Mouse (Mus musculus) neural tube, embryonic 11.5 days (tissue): ENCODE data around the gene Tex38. TPM values are rescaled to one million over a fixed set of nuclear protein-coding genes. Genes with fewer than 3 reads are reported as not detected.

ENCODE experiments used
- ATAC-seq: fragments of 200-750 bp; cut with Nextera tagmentation; 2 replicates; pipeline ENCODE4 v1.8.0; 2017; ENCODE audit warnings: moderate number of reproducible peaks, mild to moderate bottlenecking, moderate TSS enrichment, moderate library complexity; ENCODE audit not compliant: insufficient read depth, low FRiP score, low TSS enrichment
- DNase-seq: peaks from one replicate; pipeline ENCODE4 v3.0.0-alpha.2; 2015; ENCODE audit warnings: low spot score
- H3K27ac ChIP-seq: fragments of 300-500 bp; sonication (generic); 2 replicates; pipeline ENCODE4 v1.5.1; 2014; ENCODE audit warnings: low read depth, mild to moderate bottlenecking, low read length
- H3K27me3 ChIP-seq: fragments of 300-500 bp; sonication (generic); 2 replicates; pipeline ENCODE4 v1.6.1; 2014; ENCODE audit warnings: mild to moderate bottlenecking, low read length, mixed read lengths; ENCODE audit not compliant: control insufficient read depth, insufficient read depth
- H3K36me3 ChIP-seq: fragments of 300-500 bp; sonication (generic); 2 replicates; pipeline ENCODE4 v1.6.1; 2014; ENCODE audit warnings: mild to moderate bottlenecking, low read length, moderate library complexity, mixed read lengths; ENCODE audit not compliant: control insufficient read depth, insufficient read depth
- H3K4me1 ChIP-seq: fragments of 300-500 bp; sonication (generic); 2 replicates; pipeline ENCODE4 v1.6.1; 2014; ENCODE audit warnings: low read length, mixed read lengths; ENCODE audit not compliant: control insufficient read depth, insufficient read depth
- H3K4me2 ChIP-seq: fragments of 300-500 bp; sonication (generic); 2 replicates; pipeline ENCODE4 v1.6.1; 2014; ENCODE audit warnings: low read depth, mild to moderate bottlenecking, moderate library complexity
- H3K4me3 ChIP-seq: fragments of 300-500 bp; sonication (generic); 2 replicates; pipeline ENCODE4 v1.5.1; 2014; ENCODE audit warnings: low read depth, low read length
- H3K9ac ChIP-seq: fragments of 300-500 bp; sonication (generic); 2 replicates; pipeline ENCODE4 v1.6.1; 2014; ENCODE audit warnings: mild to moderate bottlenecking, low read length
- H3K9me3 ChIP-seq: fragments of 300-500 bp; sonication (generic); 2 replicates; pipeline ENCODE4 v1.6.1; 2016; ENCODE audit warnings: low read length; ENCODE audit not compliant: control insufficient read depth
- WGBS: fragments of 180-500 bp; shearing (Covaris S2); extraction: QIAGEN DNeasy Blood & Tissue Kit; methylation state at CpG from one replicate; pipeline ENCODE4 v1.1.7; 2014; 5-methylcytosine and 5-hydroxymethylcytosine counted together
- polyA plus RNA-seq: library from polyadenylated mRNA; unstranded; fragments of >200 nt; fragmentation: Nextera tagmentation; extraction: Ambion mirVana; gene quantifications from 2 replicates; pipeline ENCODE4 v1.2.1, GENCODE M21; 2014

The Tex38 gene
- polyA plus RNA-seq, 1 experiment from 2014 or later: not detected

DNA sequence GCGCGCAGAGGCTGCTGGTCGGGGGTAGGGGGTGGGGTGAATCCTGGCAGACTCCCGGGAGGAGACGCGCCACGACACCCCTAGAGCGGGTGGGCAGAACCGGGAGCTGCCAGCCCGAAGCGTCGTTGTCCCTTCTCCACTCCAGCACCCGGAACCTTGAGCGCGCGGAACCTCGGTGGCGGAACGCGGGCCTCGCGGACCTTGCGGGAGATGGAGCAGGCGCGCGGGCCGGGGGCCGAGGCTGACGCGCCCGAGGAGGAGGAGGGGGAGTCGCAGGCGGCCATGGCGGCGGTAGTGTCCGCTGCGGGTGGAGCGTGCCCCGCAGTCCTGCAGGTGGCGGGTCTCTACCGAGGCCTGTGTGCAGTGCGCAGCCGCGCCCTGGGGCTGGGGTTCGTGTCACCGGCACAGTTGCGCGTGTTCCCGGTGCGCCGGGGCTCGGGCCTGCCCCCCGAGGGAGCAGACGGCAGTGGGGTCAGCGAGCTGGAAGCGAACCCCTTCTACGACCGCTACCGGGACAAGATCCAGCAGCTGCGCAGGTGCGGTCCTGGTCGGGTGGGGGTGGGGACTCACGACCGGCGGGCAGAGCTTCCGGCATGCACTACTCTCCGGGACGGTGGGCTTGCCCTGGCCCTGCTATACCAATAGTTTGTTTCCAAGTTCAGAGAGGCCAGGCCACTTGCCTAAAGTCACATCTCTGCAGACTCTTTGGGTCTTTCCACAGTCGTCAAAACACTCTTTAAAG is 4.1 kb upstream of the Tex38 start, which contains the start of gene Atpaf1:
Gene Atpaf1, plus strand, starts transcription at position 44 of the 742 bp plus-strand sequence.
- under 1% methylated on average over 58 of the region's 69 CpGs for WGBS

DNA sequence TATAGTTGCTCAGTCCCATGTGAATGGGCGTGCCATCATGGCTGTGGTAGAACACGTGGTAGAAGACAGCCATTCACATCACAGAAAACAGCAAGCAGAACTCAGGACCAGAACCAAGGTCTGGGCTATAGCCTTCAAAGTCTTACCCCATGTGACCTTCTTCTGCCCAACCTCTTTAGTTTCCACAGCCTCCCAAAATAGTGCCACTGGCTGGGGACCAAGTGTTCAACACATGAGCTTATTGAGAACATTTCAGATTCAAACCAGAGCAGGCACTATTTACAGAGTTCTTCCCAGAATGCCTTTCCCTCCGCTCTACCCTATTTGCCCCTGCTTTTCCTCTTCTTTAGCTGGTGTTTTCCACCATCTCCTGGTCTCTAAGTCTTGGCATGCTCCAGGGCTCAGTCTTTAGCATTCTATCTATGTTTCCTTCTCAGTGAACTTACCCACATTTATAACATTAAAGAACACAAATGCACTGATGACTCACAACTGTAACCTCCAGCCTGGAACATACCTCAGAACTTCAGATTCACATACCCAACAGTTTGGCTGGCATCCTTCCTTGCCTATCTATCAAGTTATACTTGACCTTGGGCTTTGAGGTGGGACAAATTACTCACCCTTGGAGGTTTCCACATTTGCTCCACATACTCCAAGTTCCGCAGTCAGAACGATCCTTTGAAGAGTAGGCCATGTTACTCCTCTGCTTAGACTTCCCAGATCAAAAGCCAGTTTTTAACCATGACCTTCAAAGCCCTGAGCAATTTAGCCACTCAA is 1.4 kb upstream of the Tex38 start:
- no peaks in the 10 kb centered on the region for H3K36me3 ChIP-seq

More for the DNA sequence above, 4.1 kb upstream of the Tex38 start, which contains the start of gene Atpaf1:
- peak within 1 kb of the TSS; percentile 57 for H3K4me2 ChIP-seq
- H3K9ac ChIP-seq: peak within 1 kb of the TSS; percentile 76
- H3K4me1 ChIP-seq: peaks cover 6% of the 10 kb centered on the region; the same call in 1 of the 2 replicates
- H3K27me3 ChIP-seq: no peaks in the 10 kb centered on the region
- peak; percentile 82 for DNase-seq
- H3K4me3 ChIP-seq: peak within 1 kb of the TSS; percentile 67
- H3K36me3 ChIP-seq: 0 out of 2 replicates have a peak, but pooled peaks cover 1% of the 10 kb centered on the region
- ATAC-seq: peak; percentile 89
- no peaks in the 10 kb centered on the region for H3K9me3 ChIP-seq
- H3K27ac ChIP-seq: no peak within 1 kb of the TSS

DNA sequence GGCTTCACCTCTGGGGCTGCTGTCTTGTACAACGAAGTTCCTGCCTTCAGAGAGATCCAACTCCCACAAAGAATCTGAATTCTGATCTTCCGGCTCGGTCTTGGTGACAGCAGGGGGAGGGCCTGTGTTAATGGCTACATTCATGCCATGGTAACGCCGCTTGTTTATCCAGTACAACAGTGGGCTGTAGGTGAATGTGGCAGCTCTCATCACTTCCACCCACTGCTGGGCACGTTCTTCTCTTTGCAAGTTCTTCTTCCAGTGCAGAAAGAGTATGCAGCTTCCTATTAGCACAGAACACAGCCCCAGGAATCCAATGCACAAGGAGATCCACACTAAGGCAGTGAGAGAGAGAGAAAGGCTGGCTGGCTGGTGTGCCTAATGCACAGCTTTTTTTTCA is 549 bp downstream of the Tex38 start:
- H3K36me3 ChIP-seq: no peaks in the 10 kb centered on the region; the same call in 1 of the 2 replicates
- H3K27me3 ChIP-seq: no peaks in the 10 kb centered on the region
- H3K4me1 ChIP-seq: peaks cover under 1% of the 10 kb centered on the region; the same call in 1 of the 2 replicates
- ATAC-seq (no peak), DNase-seq (no peak)
- H3K4me2 ChIP-seq: no peak overlapping the region
- WGBS: 48% methylated on average over 6 of the region's 6 CpGs
- H3K4me3 ChIP-seq: no peak overlapping the region
- H3K9ac ChIP-seq: no peak overlapping the region
- H3K9me3 ChIP-seq: no peaks in the 10 kb centered on the region
- no peak overlapping the region for H3K27ac ChIP-seq

More for the DNA sequence above, 1.4 kb upstream of the Tex38 start:
- no peak overlapping the region for H3K27ac ChIP-seq
- no peak overlapping the region for H3K9ac ChIP-seq
- no peaks in the 10 kb centered on the region for H3K27me3 ChIP-seq
- WGBS: 87% methylated on average over 5 of the region's 5 CpGs
- H3K9me3 ChIP-seq: no peaks in the 10 kb centered on the region
- H3K4me1 ChIP-seq: peaks cover 6% of the 10 kb centered on the region; the same call in 1 of the 2 replicates
- ATAC-seq (no peak), DNase-seq (no peak)
- no peak overlapping the region for H3K4me2 ChIP-seq
- no peak overlapping the region for H3K4me3 ChIP-seq

DNA sequence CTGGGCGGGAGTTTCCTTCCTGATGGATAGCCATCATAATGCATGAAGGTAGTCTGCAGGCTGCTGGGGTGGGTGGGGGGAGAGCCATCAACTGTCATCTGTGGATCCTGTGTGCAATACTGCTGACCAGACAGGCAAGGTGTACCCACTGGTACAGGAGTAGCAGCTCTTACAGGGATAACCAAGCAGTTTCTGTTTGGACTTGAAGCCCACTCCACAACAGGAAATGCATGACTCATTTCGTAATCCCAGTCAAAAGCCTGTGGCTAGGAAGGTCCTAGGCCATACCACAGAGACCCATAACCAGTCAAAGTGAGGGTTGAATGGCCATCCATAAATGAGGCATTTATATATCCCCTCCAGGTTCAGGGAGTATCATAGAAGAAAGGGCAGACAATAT is 3.2 kb downstream of the Tex38 start:
- no peaks in the 10 kb centered on the region for H3K9me3 ChIP-seq
- H3K36me3 ChIP-seq: no peaks in the 10 kb centered on the region; the same call in 1 of the 2 replicates
- ATAC-seq (no peak), DNase-seq (no peak)
- no peaks in the 10 kb centered on the region for H3K4me1 ChIP-seq
- H3K4me2 ChIP-seq: no peak overlapping the region
- no peak overlapping the region for H3K9ac ChIP-seq
- WGBS: 97% methylated on average over 2 of the region's 2 CpGs
- H3K27me3 ChIP-seq: no peaks in the 10 kb centered on the region
- H3K27ac ChIP-seq: no peak overlapping the region
- no peak overlapping the region for H3K4me3 ChIP-seq

DNA sequence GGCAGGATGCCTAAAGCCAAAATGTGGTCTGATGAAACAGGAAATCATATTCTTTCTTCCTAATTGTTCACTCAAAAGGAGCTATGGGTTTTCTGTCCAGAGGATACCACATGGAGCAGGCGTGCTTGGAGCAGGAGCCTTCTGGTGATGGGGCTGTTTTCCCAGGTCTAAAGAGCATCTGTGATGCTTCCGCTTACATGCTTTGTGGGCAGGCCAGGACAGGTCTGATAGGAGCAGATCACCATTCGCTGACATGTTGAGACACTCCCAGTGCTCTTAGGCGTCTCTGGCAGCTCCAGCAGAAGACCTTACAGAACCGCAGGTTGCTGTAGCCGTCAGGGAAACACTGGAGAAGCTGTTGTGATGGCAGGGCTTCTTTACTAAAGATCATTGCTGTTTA is 5.8 kb downstream of the Tex38 start:
- H3K36me3 ChIP-seq: no peaks in the 10 kb centered on the region; the same call in 1 of the 2 replicates
- no peaks in the 10 kb centered on the region for H3K27me3 ChIP-seq
- no peaks in the 10 kb centered on the region for H3K9me3 ChIP-seq
- H3K4me3 ChIP-seq: no peak overlapping the region
- no peak overlapping the region for H3K9ac ChIP-seq
- WGBS: 86% methylated on average over 6 of the region's 6 CpGs
- ATAC-seq (no peak), DNase-seq (no peak)
- H3K27ac ChIP-seq: no peak overlapping the region
- H3K4me2 ChIP-seq: no peak overlapping the region
- H3K4me1 ChIP-seq: no peaks in the 10 kb centered on the region

DNA sequence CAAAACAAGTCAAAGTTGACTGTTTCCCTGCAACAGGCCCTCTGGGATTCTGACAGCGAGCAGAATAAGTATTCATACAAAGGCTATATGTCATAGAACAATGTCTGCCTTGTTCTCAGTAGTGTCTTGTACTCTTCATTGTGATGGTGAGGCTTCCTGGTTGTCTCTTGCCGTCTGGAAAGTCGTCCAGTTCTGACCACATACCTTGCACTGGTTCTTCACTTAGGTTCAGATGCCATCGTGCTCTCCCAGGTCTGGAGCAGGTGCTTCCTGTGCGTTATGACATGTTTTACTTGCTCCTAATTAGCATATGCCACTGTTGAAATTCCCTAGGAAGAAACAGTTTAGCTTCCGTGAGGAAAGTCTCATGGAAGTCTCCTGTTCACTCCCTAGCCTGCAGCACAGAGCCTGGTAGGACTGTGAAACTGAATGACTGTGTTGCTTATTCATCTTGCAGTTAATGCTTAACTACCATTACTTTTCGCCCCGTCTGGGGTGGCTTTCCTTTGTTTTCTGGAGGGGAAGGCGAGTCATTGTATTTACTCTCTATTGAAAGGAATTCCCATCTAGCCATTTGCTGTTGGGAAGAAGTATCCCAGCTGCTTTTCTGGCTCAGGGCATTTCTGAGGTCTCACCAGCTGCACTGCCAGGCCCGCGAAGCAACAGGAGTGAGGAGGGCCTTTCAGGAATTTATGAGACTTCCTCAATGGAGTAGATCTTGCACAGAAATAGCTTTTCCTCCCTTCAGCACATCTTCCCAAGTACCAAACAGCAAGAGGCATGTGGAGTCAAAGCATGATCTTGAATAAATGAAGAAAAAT is 13.0 kb downstream of the Tex38 start:
- no peaks in the 10 kb centered on the region for H3K9me3 ChIP-seq
- WGBS: 31% methylated on average over 11 of the region's 11 CpGs
- H3K36me3 ChIP-seq: no peaks in the 10 kb centered on the region
- H3K27me3 ChIP-seq: no peaks in the 10 kb centered on the region
- no peak overlapping the region; the same call in 1 of the 2 replicates for H3K27ac ChIP-seq
- H3K9ac ChIP-seq: no peak overlapping the region
- H3K4me3 ChIP-seq: no peak overlapping the region
- DNase-seq: peak; percentile 21
- H3K4me2 ChIP-seq: no peak overlapping the region
- peak; percentile 63; the same call in 1 of the 2 replicates for ATAC-seq
- H3K4me1 ChIP-seq: 0 out of 2 replicates have a peak, but pooled peaks cover 8% of the 10 kb centered on the region

DNA sequence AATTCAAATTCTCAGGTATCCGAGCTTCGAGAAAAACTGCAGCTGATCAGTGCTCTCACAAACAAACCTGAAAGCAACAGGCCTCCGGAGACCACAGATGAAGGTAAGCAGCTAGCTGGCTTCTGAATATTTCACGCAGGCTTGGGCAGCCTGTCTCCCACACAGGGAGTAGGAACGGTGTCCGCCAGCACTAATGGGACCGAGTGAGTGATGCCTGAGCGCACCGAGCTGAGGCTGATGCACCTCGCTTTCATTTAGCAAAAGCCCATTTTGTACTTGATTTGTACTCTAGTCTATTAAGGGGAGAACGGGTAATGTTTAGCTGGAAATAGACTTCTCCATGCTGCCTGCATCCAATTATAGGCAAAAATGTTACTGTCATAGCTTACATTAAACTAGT is 16.2 kb downstream of the Tex38 start:
- Histone ChIP-seq H3K9ac (no peak overlapping the region), H3K27ac (no peak overlapping the region), H3K4me2 (no peak overlapping the region), H3K9me3 (no peaks in the 10 kb centered on the region), H3K36me3 (no peaks in the 10 kb centered on the region), H3K27me3 (no peaks in the 10 kb centered on the region), H3K4me1 (0 out of 2 replicates have a peak, but pooled peaks cover 8% of the 10 kb centered on the region), H3K4me3 (no peak overlapping the region)
- WGBS: 89% methylated on average over 11 of the region's 11 CpGs
- DNase-seq: no peak
- no peak for ATAC-seq

DNA sequence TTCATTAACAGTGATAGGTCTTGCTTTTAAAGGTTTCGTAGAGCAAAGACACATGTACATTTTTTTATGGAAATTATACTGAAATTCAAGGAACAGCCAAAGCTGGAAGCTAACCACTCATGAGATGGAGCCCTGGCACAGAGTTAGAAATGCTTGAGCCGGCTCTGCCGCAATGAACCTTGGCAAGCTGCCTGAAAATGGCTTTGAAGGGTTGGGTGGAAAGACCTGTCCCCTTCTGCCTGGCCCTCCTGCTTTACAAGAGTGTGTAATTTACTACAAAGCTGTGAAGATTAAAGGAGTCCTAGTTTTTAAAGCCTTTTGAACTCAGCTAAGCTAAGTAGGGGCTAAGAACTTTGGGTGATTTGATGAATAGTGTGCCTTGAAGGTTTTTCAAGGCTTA is 19.6 kb downstream of the Tex38 start:
- Histone ChIP-seq H3K27ac (no peak overlapping the region), H3K4me2 (no peak overlapping the region), H3K27me3 (no peaks in the 10 kb centered on the region), H3K9me3 (no peaks in the 10 kb centered on the region), H3K36me3 (no peaks in the 10 kb centered on the region), H3K9ac (no peak overlapping the region), H3K4me3 (no peak overlapping the region), H3K4me1 (no peaks in the 10 kb centered on the region)
- ATAC-seq: no peak
- WGBS: 47% methylated on average over 3 of the region's 3 CpGs
- DNase-seq: no peak
